Mouse (Mus musculus) hindbrain, embryonic 14.5 days (tissue): ENCODE measurements around the gene Arhgef11. TPM values are rescaled to one million over a fixed set of nuclear protein-coding genes. Genes with fewer than 3 reads are reported as not detected.
A peak's percentile ranks its signal among the peaks of the same experiment; 100 is the strongest.
"Not testable (repeated sequence)": the region's sequence is repeated elsewhere in the genome, so short reads cannot be mapped to it uniquely, and the experiment has no call there.

Source experiments
- ATAC-seq: fragments of 200-750 bp; cut with Nextera tagmentation; 2 replicates; pipeline ENCODE4 v1.8.0; 2017; ENCODE audit warnings: moderate number of reproducible peaks, mild to moderate bottlenecking, moderate TSS enrichment, moderate library complexity; ENCODE audit not compliant: low FRiP score
- DNase-seq: peaks from one replicate; pipeline ENCODE4 v3.0.0-alpha.2; 2015; ENCODE audit warnings: low spot score
- H3K27ac ChIP-seq: fragments of 300-500 bp; sonication (generic); 2 replicates; pipeline ENCODE4 v1.5.1; 2014; ENCODE audit warnings: mild to moderate bottlenecking, moderate library complexity
- H3K27me3 ChIP-seq: fragments of 300-500 bp; sonication (generic); 2 replicates; pipeline ENCODE4 v1.6.1; 2014; ENCODE audit warnings: mild to moderate bottlenecking, low read length, mixed read lengths; ENCODE audit not compliant: control insufficient read depth, insufficient read depth
- H3K36me3 ChIP-seq: fragments of 300-500 bp; sonication (generic); replicated peaks from 2 replicates; pipeline ENCODE4 v1.6.1; 2014; ENCODE audit not compliant: control insufficient read depth, insufficient read depth
- H3K4me1 ChIP-seq: fragments of 300-500 bp; sonication (generic); replicated peaks from 2 replicates; pipeline ENCODE4 v1.6.1; 2014; ENCODE audit warnings: antibody characterized with exemption, low read length, mixed read lengths; ENCODE audit not compliant: control insufficient read depth, insufficient read depth
- H3K4me2 ChIP-seq: fragments of 300-500 bp; sonication (generic); replicated peaks from 2 replicates; pipeline ENCODE4 v1.6.1; 2014; ENCODE audit warnings: mild to moderate bottlenecking, moderate library complexity
- H3K4me3 ChIP-seq: fragments of 300-500 bp; sonication (generic); replicated peaks from 2 replicates; pipeline ENCODE4 v1.5.1; 2014; ENCODE audit warnings: mild to moderate bottlenecking, low read length
- H3K9ac ChIP-seq: fragments of 300-500 bp; sonication (generic); 2 replicates; pipeline ENCODE4 v1.6.1; 2014
- H3K9me3 ChIP-seq: fragments of 300-500 bp; sonication (generic); 2 replicates; pipeline ENCODE4 v1.6.1; 2016; ENCODE audit warnings: low read length; ENCODE audit not compliant: control insufficient read depth
- WGBS: fragments of 180-500 bp; shearing (Covaris S2); extraction: QIAGEN DNeasy Blood & Tissue Kit; methylation state at CpG from one replicate; pipeline ENCODE4 v1.1.7; 2014; 5-methylcytosine and 5-hydroxymethylcytosine counted together
- polyA plus RNA-seq: library from polyadenylated mRNA; unstranded; fragments of >200 nt; fragmentation: Nextera tagmentation; extraction: Ambion mirVana; gene quantifications from 2 replicates; pipeline ENCODE4 v1.2.1, GENCODE M21; 2014

Gene Arhgef11
- 27.0 and 28.0 TPM in 2 replicates for polyA plus RNA-seq

DNA sequence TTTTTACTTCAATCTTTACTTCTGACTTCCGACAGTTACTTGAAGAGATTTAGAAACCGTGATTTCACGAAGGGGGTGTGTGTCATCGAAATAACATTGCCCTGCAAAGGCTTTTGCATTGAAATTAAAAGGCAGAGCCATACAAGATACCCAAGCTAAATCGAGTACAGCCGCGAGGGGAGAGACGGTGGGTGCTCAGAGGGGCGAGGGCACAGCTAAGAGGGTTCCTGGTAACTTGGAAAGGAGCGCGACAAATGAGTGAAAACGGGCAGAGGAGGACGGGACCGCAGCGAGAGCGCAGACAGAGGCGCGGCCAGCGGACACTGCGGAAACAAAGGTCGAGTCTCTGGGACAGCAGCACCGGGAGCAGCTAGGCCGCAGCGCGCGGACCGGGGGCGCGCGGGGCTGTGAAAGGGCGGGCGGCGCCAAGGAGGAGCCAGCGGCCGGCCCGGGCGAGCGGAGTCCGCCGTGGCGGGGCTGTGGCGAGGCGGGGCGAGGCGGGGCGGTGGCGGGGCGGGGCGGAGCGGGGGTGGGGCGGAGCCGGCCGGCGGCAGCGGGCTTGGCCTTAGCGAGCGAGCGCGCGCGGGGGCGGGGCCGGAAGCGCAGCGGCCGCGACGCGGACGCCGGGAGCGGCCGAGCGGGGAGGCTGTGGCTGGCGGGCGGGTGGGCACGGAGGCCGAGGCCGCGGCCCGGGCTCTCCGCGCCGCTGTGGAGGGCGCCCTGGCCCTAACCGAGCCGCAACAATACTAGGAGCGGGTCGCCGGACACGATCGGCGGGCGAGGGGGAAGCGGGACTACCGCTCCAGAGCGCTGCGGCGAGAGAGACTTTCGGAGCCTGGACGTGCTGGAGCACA, at the start of gene Arhgef11:
Gene Arhgef11, plus strand, starts transcription at position 603 of the 854 bp plus-strand sequence.
- DNase-seq, result peak; percentile 80
- peak within 1 kb of the TSS; percentile 77 for H3K9ac ChIP-seq
- H3K4me1 ChIP-seq, result peaks cover 41% of the 10 kb centered on the region
- ATAC-seq, result peak; percentile 93
- H3K27ac ChIP-seq, result peak within 1 kb of the TSS; percentile 88
- H3K4me3 ChIP-seq, result peak within 1 kb of the TSS; percentile 66
- H3K36me3 ChIP-seq, result no peaks in the 10 kb centered on the region
- H3K9me3 ChIP-seq, result no peaks in the 10 kb centered on the region
- WGBS, result 1% methylated on average over 66 of the region's 101 CpGs
- H3K27me3 ChIP-seq, result no peaks in the 10 kb centered on the region
- peak within 1 kb of the TSS; percentile 98 for H3K4me2 ChIP-seq

DNA sequence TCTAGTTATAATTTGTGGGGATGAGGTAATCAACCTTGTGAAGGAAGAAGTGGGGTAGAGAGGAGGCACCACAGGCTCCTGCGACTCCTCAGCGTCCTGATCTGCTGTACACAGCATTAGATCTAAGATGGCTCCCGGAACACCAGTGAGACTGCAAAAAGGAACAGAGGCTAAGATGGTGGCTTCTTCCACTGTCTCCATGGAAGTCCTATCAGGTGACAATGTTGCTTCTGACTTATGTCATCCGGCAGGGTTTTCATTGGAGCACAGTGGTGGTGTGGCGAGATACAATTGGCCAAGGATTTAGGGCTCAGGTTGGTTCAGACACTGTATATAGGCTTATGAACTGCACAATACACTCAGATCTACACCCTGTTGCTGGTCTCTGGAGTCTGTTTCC, 48.7 kb upstream of the Arhgef11 start:
- Histone ChIP-seq H3K27me3 (no peaks in the 10 kb centered on the region), H3K27ac (no peak overlapping the region), H3K36me3 (no peaks in the 10 kb centered on the region), H3K9ac (no peak overlapping the region), H3K4me3 (no peak overlapping the region), H3K4me2 (no peak overlapping the region), H3K9me3 (no peaks in the 10 kb centered on the region), H3K4me1 (peaks cover 6% of the 10 kb centered on the region; the same call in 1 of the 2 replicates)
- DNase-seq (no peak), ATAC-seq (no peak)
- WGBS, result 96% methylated on average over 5 of the region's 5 CpGs

DNA sequence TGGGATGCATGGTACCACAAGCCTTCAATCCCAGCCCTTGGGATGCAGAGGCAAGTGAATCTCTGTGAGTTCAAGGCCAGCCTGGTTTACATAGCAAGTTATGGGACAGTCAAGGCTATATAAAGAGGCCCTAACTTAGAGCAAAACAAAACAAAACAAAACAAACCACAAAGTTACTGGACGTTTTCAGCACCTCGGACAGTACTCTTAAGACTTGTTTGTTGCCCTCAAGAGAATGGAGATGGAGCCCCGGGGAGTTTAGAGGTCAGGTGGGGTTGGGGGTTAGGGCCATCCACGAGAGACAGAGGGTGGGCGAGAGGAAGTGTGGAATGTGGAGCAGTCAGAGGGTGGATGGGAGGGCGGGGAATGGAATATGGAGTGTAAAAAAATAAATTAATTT, 41.6 kb upstream of the Arhgef11 start:
- Histone ChIP-seq H3K4me3 (no peak overlapping the region), H3K4me2 (no peak overlapping the region), H3K4me1 (no peaks in the 10 kb centered on the region), H3K27ac (no peak overlapping the region), H3K9me3 (no peaks in the 10 kb centered on the region), H3K9ac (no peak overlapping the region), H3K36me3 (no peaks in the 10 kb centered on the region), H3K27me3 (no peaks in the 10 kb centered on the region)
- WGBS, result 36% methylated on average over 6 of the region's 6 CpGs
- ATAC-seq, result no peak
- DNase-seq, result no peak

DNA sequence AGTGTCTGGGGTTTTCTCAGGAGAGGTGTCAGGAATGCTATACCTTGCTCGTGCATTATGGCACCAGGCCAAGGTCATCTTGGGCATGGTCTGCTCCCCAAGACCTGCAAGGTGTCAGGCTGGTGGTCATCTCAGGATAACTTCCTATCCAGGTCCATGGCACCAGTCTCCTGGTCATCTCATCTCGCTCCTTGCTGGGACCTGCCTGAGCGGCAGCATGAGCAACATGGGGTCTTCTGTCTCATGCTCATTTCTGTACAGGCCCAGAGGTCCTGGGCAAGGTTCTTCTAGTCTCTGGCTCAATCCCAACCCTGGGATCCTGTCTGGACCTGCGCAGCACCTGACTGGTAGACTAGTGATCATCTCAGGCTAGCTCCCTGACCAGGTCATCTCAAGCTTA, 35.1 kb upstream of the Arhgef11 start:
- DNase-seq (no peak), ATAC-seq (no peak)
- Histone ChIP-seq H3K27ac (no peak overlapping the region), H3K9ac (no peak overlapping the region), H3K4me3 (no peak overlapping the region), H3K9me3 (no peaks in the 10 kb centered on the region), H3K36me3 (no peaks in the 10 kb centered on the region), H3K4me2 (no peak overlapping the region), H3K27me3 (no peaks in the 10 kb centered on the region), H3K4me1 (no peaks in the 10 kb centered on the region)
- 94% methylated on average over 4 of the region's 4 CpGs for WGBS

DNA sequence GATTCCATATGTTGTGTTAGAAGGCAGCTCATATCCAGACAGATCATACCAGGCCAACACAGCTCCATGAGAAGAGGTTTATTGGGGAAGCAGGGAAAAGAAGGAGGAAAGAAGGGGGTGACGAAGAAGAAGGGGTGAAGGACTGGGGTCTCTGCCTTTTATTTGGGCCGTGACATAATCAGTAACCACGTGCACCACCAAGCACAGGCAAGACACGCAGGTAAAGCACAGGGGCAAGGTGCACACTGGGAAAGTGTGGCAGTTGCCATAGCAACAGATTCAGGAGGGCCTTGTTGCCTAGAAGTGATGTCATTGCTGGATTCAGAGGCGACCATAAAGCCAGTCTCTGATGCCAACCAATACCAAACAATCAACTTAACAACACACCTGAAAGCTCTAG, 23.6 kb upstream of the Arhgef11 start:
- no peak overlapping the region for H3K27ac ChIP-seq
- no peak overlapping the region for H3K4me2 ChIP-seq
- H3K4me3 ChIP-seq, result no peak overlapping the region
- no peaks in the 10 kb centered on the region for H3K4me1 ChIP-seq
- no peak overlapping the region for H3K9ac ChIP-seq
- WGBS, result 81% methylated on average over 5 of the region's 5 CpGs
- H3K27me3 ChIP-seq, result no peaks in the 10 kb centered on the region
- H3K9me3 ChIP-seq, result no peaks in the 10 kb centered on the region
- DNase-seq, result no peak
- no peak for ATAC-seq
- no peaks in the 10 kb centered on the region for H3K36me3 ChIP-seq

DNA sequence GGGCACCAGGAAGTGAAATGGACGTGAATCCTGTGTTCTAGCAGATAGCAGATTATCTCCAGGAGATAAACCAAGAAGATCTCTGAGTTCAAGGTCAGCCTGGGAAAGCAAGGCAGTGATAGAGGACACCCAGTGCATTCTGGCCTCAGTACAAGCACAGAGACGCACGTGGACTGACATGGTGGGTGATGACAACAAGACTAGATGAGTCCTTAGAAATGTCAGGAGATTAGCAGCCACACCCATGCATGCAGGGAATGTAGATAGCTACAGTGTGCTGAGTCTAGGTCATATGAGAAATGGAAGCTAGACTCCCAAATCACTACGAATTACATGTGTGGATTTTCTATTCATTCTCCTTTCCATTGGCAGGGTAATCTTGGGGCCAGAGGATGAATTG, 22.0 kb upstream of the Arhgef11 start:
- not testable (repeated sequence) for ATAC-seq, H3K4me2 ChIP-seq

DNA sequence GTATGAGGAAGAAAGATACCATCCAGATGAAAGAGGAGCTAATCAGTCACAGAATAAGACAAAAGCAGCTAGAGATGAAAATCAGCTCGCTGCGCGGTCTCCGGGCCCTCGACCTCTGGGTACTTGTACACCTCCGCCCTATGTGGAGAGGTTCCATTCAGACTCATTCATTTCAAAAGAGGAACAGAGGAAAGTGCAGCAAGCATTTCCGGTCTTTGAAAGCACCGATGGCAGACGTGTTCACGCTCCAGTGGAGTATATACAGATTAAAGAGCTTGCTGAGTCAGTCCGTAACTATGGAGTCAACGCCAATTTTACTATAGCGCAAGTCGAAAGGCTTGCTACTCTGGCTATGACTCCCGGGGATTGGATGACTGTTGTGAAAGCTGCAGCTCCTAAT, 16.3 kb upstream of the Arhgef11 start:
- not testable (repeated sequence) for ATAC-seq, H3K4me2 ChIP-seq, H3K36me3 ChIP-seq, H3K27me3 ChIP-seq, H3K4me1 ChIP-seq, H3K27ac ChIP-seq, H3K9ac ChIP-seq, H3K4me3 ChIP-seq, DNase-seq
- 94% methylated on average over 15 of the region's 15 CpGs for WGBS
- H3K9me3 ChIP-seq, result peaks cover 13% of the 10 kb centered on the region

More for the DNA sequence above, 22.0 kb upstream of the Arhgef11 start:
- not testable (repeated sequence) for H3K9me3 ChIP-seq, DNase-seq, H3K27ac ChIP-seq, H3K9ac ChIP-seq, H3K4me3 ChIP-seq, H3K4me1 ChIP-seq, H3K36me3 ChIP-seq, H3K27me3 ChIP-seq
- WGBS, result 77% methylated on average over 4 of the region's 4 CpGs

DNA sequence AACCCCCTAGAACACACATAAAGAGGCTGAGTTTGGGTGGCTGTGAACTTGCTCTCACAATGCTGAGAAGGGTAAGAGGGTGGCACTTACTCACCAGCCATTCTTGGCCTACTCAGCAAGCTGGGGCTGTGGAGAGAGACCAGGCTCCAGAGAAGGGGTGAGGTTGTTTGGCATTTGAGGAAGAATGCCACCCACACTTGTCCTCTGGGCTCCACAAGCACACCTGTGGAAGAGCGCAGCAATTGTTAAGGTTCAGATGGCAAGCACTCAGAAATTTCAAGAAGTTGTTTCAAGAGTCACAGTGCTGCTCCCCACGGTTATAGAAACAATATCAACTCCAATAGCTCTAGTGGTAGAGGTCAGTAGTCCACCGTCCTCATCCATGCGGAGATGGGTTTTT, 1.0 kb upstream of the Arhgef11 start:
- Histone ChIP-seq H3K9me3 (no peaks in the 10 kb centered on the region), H3K4me3 (peak overlapping the region; percentile 66; the same call in 1 of the 2 replicates), H3K27me3 (no peaks in the 10 kb centered on the region), H3K4me2 (peak overlapping the region; percentile 98), H3K9ac (peak overlapping the region; percentile 77), H3K36me3 (no peaks in the 10 kb centered on the region), H3K4me1 (peaks cover 33% of the 10 kb centered on the region), H3K27ac (no peak overlapping the region)
- no peak for ATAC-seq
- WGBS, result 57% methylated on average over 4 of the region's 4 CpGs
- no peak for DNase-seq

DNA sequence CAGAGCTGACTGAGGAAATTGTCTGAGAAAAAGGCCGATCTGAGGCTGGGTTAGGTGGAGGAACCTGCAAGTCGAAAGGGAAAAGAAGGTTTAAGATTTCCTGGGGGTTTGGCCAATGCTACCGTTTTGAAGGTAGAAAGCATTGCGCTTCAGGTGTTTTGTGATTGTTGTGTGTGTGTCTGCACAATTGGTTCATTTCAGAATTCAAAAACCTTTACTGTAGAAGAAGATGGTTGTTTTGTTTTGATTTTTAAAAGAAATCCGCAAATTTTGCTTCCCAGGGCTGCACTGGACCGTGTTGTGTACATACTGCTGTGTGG, 412 bp downstream of the Arhgef11 start:
- H3K4me2 ChIP-seq, result peak overlapping the region; percentile 98
- H3K4me1 ChIP-seq, result peaks cover 46% of the 10 kb centered on the region
- peak overlapping the region; percentile 88 for H3K27ac ChIP-seq
- no peaks in the 10 kb centered on the region for H3K36me3 ChIP-seq
- ATAC-seq (no peak), DNase-seq (peak; percentile 41)
- H3K4me3 ChIP-seq, result peak overlapping the region; percentile 66
- H3K27me3 ChIP-seq, result no peaks in the 10 kb centered on the region
- H3K9ac ChIP-seq, result peak overlapping the region; percentile 77
- WGBS, result 2% methylated on average over 6 of the region's 6 CpGs
- no peaks in the 10 kb centered on the region for H3K9me3 ChIP-seq
